Mouse (Mus musculus): ENCODE measurements around the gene Mrc2. TPM values are rescaled to one million over a fixed set of nuclear protein-coding genes. Genes with fewer than 3 reads are reported as not detected.

The Mrc2 gene
- polyA plus RNA-seq, 1 experiment from 2014 or later: 2.8 TPM

DNA sequence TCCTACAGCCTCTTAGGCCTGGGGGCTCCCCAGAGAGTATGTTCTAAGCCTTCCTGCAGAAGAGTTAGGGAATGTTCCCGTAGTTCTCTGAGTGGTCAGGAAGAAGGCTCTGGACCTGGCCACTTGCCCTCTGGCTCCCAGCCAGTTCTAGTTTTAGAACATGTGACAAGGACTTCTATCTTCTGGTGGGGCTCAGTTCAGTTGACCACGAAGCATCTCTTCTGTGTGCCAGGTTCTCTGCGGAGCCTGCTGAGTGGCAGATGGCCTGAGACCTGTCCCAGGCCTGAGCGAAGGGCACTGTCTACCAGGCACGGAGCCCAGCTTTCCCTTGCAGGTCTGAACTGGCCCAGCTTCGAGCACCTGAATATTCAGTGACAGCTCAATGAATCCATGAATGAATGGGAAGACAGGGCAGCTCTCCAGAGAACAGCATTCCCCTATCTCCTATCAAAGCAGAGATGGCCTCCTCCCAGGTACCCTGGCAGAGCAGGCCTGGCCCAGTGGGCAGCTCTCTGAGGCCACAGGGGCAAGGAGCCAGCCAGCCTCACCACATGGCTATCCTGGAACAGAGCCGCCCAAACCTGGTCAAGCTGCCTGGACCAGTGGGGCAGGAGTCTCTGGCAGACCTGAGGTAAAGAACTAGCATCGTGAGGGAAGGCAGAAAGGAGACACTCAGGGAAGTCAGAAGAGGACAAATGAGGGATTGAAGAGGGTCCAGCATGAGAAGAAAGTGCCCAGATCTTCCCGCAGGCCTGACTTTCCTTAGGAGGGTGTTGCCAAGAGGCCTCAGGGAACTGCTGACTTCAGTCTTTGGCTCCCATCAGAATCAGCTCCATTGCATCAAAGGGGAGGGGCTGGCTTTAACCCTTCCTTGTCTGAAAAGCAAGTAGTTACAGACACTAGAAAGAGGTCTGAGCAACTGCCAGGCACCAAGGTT lies 60.8 kb downstream of the Mrc2 start:
- Histone ChIP-seq H3K9ac (no peak overlapping the region), H3K36me3 (0 out of 2 replicates have a peak, but pooled peaks cover 4% of the 10 kb centered on the region), H3K27me3 (replicated peaks) (no peaks in the 10 kb centered on the region; the same call in 1 of the 2 replicates), H3K4me2 (no peak overlapping the region), H3K27ac (no peak overlapping the region), H3K4me3 (no peak overlapping the region), H3K4me1 (peaks cover 68% of the 10 kb centered on the region), H3K9me3 (replicated peaks) (no peaks in the 10 kb centered on the region)
- no peak for ATAC-seq
- WGBS (ENCODE audit: insufficient replicate concordance): 62% methylated on average over 9 of the region's 9 CpGs

DNA sequence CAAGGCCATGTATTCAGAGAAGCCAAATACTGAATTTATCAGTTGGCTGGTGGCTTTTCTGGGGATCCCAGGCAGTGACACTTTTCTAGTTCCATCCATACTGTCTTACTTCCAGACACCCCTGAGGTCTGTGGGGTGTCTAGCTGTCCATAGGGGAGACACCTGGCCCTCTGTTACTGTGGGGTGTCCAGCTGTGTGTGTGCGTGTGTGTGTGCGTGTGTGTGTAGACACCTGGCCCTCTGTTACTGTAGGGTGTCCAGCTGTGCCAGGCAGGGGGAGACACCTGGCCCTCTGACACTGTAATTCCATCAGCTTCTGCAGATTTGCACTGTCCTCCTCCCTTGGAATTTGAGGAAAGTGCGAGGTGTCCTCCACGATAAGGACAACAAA lies 61.4 kb downstream of the Mrc2 start:
- peaks cover 61% of the 10 kb centered on the region for H3K4me1 ChIP-seq
- H3K27me3 ChIP-seq (replicated peaks): no peaks in the 10 kb centered on the region; the same call in 1 of the 2 replicates
- ATAC-seq: no peak
- no peak overlapping the region for H3K4me3 ChIP-seq
- H3K27ac ChIP-seq: no peak overlapping the region
- H3K36me3 ChIP-seq: no peaks in the 10 kb centered on the region
- no peak overlapping the region for H3K9ac ChIP-seq
- no peak overlapping the region for H3K4me2 ChIP-seq
- 78% methylated on average over 4 of the region's 4 CpGs for WGBS (ENCODE audit: insufficient replicate concordance)
- no peaks in the 10 kb centered on the region for H3K9me3 ChIP-seq (replicated peaks)

DNA sequence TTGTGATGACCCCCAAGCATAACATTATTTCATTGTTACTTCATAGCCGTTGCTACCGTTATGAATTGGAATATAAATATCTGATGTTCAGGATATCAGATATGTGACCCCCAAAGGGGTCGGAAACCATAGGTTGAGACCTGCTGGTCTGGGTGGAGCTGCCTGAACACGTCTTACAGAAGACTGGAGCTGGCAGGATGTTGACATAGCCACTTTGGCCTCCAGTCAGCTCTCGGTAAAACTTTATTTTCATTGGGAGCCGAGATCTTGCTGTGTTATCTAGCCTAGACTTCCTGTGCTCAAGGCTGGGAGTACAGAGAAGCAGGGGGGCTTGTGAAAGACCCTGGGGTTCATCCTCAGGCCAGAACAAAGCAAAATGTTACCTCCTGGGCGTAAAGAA lies 63.9 kb downstream of the Mrc2 start:
- Histone ChIP-seq H3K36me3 (no peaks in the 10 kb centered on the region), H3K9me3 (replicated peaks) (no peaks in the 10 kb centered on the region), H3K27me3 (replicated peaks) (peaks cover 16% of the 10 kb centered on the region), H3K27ac (no peak overlapping the region), H3K4me2 (no peak overlapping the region), H3K9ac (no peak overlapping the region), H3K4me3 (no peak overlapping the region), H3K4me1 (peaks cover 39% of the 10 kb centered on the region)
- WGBS (ENCODE audit: insufficient replicate concordance): 33% methylated on average over 7 of the region's 7 CpGs
- no peak for ATAC-seq

DNA sequence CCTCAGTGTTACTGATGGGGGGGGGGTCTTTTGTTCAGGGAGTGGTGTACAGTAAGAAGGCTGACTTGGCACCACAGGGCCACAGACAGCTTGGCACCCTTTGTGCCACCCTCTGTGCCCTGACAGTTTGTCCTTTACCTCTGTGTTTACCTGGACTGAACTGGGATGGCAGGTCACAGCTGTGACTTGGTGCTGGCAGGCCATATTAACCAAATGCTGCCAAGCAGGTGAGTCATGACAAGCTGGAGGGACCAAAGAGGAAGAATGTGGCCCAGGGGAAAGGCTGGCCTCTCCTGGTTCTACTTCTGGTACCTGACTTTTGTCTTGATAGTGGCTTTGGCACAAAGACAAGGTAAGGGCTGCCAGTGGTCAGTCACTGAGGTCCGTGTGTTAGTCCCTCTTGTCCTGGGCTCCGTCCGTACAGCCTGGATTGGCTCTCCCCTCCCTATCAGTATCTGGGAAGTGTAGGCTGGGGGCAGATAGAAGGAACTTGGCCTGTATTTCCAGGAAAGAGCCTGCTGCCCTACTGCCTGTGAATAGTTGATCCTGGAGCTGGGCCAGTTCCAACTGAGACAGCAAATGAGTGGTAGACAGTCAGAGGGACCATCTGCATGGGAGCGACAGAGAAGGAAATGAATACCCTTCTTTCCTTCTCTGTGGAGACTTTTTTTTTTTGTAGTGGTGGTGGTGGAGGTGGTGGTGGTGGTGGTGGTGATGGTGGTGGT lies 69.8 kb downstream of the Mrc2 start:
- Histone ChIP-seq H3K36me3 (no peaks in the 10 kb centered on the region), H3K27ac (no peak overlapping the region), H3K4me1 (peaks cover 51% of the 10 kb centered on the region), H3K9me3 (replicated peaks) (no peaks in the 10 kb centered on the region), H3K27me3 (replicated peaks) (peaks cover 52% of the 10 kb centered on the region), H3K9ac (no peak overlapping the region), H3K4me3 (no peak overlapping the region), H3K4me2 (peak overlapping the region; percentile 91)
- 75% methylated on average over 4 of the region's 4 CpGs for WGBS (ENCODE audit: insufficient replicate concordance)
- no peak for ATAC-seq

DNA sequence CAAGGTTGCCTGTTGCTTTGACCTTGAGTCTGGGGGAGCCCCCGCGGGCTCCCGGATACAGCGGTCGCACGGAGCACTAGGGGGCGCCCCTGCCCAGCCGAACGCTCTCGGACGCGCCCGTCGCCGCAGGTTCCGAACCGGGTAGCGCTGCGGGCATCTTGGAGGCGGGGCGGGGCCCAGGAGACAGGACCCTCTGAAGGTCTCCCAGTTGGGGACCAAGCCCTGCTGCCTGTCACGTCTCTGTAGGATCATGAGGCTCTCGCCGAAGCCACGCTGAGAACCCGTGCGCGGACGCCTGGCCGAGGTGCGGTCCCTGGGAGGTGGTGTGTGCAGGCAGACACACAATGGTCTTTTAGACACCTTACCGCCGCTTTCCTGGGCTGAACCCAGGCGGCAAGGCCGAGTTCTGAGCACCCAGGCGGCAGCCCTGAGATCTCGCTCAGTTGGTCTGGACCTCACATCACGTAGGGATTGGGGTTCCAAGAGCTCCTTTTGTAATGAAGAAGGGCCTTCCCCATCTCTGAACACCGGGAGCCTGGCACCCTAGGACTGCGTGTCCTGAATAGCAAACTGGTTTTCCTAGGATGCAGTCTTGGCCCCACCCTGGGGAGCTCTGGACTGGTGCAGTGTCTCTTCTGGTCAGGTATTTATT lies 70.6 kb downstream of the Mrc2 start:
- H3K4me1 ChIP-seq: peaks cover 59% of the 10 kb centered on the region
- peak; percentile 16; the same call in 1 of the 2 replicates for ATAC-seq

DNA sequence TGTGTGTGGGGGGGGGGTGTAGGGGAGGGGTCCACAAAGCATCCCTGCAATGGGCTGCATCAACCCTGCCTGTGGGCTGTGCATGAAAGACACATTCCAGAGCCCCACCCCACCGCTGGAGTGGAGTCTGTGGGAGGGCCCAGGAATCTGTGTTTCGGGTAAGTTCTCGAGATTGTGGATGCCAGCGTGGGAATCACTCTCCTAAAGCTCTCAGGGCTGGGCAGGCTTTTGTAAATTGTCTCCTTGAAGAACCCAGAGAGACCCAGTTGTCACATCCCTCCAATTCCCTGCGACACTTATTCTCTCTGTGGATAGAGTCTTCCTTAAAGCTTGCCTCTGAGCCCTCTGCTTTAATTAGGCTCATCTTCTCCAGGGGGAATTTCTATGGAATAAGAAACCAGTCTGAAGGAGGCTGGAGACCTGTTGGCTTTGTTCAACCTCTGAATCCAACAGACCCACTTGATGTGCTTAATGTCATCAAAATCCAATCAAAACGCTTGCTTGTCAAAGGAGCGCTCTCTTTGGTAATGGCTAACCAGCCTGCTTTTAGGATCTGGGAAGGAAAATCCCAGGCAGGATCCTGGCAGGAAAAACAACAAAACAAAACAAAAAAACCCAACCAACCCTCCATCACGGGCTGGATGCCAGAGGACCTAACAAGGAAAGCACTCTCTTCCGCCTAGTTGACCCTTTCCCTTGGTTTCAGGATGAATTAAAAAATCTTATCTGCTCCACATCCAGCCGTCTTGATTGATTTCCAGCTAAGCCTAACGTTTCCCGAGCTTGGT lies 71.3 kb downstream of the Mrc2 start:
- Histone ChIP-seq H3K36me3 (no peaks in the 10 kb centered on the region), H3K4me1 (peaks cover 66% of the 10 kb centered on the region), H3K27me3 (replicated peaks) (peaks cover 52% of the 10 kb centered on the region), H3K27ac (no peak overlapping the region), H3K4me3 (peak overlapping the region; percentile 60; the same call in 1 of the 2 replicates), H3K9me3 (replicated peaks) (no peaks in the 10 kb centered on the region), H3K9ac (peak overlapping the region; percentile 60), H3K4me2 (peak overlapping the region; percentile 91)
- WGBS (ENCODE audit: insufficient replicate concordance): 50% methylated on average over 12 of the region's 12 CpGs
- ATAC-seq: no peak

More for the DNA sequence above, 70.6 kb downstream of the Mrc2 start:
- peak overlapping the region; percentile 60 for H3K4me3 ChIP-seq
- H3K36me3 ChIP-seq: no peaks in the 10 kb centered on the region
- peak overlapping the region; percentile 60 for H3K9ac ChIP-seq
- 3% methylated on average over 40 of the region's 40 CpGs for WGBS (ENCODE audit: insufficient replicate concordance)
- no peak overlapping the region for H3K27ac ChIP-seq
- H3K9me3 ChIP-seq (replicated peaks): no peaks in the 10 kb centered on the region
- H3K4me2 ChIP-seq: peak overlapping the region; percentile 91
- H3K27me3 ChIP-seq (replicated peaks): peaks cover 52% of the 10 kb centered on the region

DNA sequence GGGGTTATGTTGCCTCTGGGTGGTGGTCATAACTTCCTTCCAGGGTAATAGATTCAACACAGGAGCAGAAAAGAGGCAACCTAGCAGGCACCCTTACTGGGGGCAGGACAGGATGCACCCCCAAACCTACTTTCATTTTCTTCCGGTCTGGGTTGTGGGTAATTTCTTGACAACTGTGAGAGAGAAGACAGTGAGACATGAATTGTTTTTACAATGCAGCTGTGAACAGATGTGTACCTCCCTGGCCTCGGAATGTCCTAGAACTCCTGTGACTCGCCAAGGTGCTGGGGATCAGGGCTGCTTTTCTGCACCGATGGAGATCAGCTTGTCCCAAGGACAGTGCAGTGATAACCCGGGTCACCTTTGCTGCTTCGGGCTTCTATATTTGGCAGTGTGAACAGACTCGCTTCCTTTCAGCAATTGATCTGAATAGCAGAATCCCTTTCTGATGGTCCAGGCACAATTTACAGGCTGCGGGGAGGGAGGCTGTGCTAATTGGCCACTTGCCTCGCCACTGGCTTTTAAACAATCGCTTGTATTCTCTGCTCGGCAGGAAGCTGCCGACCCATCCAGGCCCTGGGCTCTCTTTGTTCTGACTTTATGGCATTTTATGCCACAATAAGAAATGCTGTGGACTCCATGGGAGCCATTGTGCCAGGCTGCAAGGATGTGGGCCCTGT lies 72.1 kb downstream of the Mrc2 start:
- peak overlapping the region; percentile 96; the same call in 1 of the 2 replicates for H3K27ac ChIP-seq
- no peaks in the 10 kb centered on the region for H3K36me3 ChIP-seq
- ATAC-seq: no peak
- peaks cover 72% of the 10 kb centered on the region for H3K4me1 ChIP-seq
- 0 out of 2 replicates have a peak overlapping the region, but pooled peaks have one; percentile 45 for H3K9ac ChIP-seq
- H3K4me2 ChIP-seq: peak overlapping the region; percentile 91
- WGBS (ENCODE audit: insufficient replicate concordance): 42% methylated on average over 12 of the region's 12 CpGs
- no peaks in the 10 kb centered on the region for H3K9me3 ChIP-seq (replicated peaks)
- peaks cover 52% of the 10 kb centered on the region for H3K27me3 ChIP-seq (replicated peaks)
- H3K4me3 ChIP-seq: no peak overlapping the region

DNA sequence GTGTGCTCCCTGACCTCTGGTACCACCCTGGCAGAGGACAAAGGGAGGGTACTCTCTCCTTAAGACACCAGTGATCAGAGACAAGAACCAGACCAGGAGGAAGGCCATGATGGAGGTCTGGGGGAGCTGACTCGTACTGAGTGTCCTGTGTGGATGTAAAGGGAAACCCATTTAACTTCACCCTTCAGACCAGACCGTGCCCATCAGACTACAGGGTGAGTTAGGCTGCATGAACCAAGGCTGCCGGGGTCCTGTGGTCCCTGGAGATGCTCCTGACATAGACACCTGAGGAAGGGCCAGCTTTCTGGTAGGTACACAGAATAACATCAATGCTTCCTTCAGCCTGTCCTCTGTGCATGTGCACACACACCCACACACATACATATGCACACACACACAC lies 73.2 kb downstream of the Mrc2 start:
- no peaks in the 10 kb centered on the region for H3K36me3 ChIP-seq
- no peaks in the 10 kb centered on the region for H3K9me3 ChIP-seq (replicated peaks)
- no peak overlapping the region for H3K4me3 ChIP-seq
- H3K4me2 ChIP-seq: peak overlapping the region; percentile 91
- ATAC-seq: no peak
- H3K4me1 ChIP-seq: peaks cover 74% of the 10 kb centered on the region
- H3K27ac ChIP-seq: peak overlapping the region; percentile 96
- 46% methylated on average over 3 of the region's 3 CpGs for WGBS (ENCODE audit: insufficient replicate concordance)
- peak overlapping the region; percentile 45 for H3K9ac ChIP-seq
- H3K27me3 ChIP-seq (replicated peaks): peaks cover 43% of the 10 kb centered on the region

DNA sequence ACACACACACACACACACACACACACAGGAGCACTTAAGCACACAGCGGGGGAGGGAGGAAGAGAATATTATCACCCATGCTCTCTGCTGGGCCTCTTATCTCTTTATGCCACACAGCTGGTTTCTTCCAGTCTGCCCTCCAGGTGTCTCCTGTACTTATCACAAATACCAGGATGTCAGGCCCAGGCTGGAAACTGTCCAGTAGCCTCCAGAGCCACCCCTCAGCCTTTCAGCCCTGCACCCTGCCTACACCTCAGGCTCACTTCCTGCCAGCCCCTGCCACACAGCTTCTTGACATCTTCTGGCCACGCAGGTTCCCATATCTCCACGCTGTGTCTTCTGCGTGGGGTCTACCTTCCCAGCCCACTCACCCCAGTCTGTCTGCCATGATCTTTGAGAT lies 73.6 kb downstream of the Mrc2 start:
- H3K4me3 ChIP-seq: no peak overlapping the region

DNA sequence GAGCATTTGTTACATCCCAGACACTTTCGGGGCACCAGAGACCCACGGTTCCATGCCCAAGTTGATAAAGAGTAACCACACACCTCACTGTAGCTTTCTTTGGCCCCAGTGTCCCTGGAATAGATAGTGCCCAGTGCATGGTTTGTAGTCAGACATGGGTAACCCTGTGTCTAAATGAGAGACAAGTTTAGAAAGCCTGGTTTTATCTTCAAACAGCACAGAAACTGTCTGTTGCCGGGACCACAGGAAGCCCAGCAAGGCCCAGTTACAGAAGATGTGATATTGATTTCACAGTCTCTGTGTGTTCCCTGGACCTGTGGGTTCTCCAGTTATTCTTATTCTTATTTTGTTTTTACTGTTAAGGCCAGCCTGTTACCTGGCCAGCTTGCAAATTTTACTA lies 74.7 kb downstream of the Mrc2 start:
- H3K9me3 ChIP-seq (replicated peaks): no peaks in the 10 kb centered on the region
- peak overlapping the region; percentile 33; the same call in 1 of the 2 replicates for H3K9ac ChIP-seq
- no peak overlapping the region for H3K4me3 ChIP-seq
- 13% methylated on average over 3 of the region's 3 CpGs for WGBS (ENCODE audit: insufficient replicate concordance)
- H3K27ac ChIP-seq: peak overlapping the region; percentile 96
- no peaks in the 10 kb centered on the region for H3K36me3 ChIP-seq
- peaks cover 32% of the 10 kb centered on the region for H3K27me3 ChIP-seq (replicated peaks)
- H3K4me2 ChIP-seq: peak overlapping the region; percentile 91
- peaks cover 75% of the 10 kb centered on the region for H3K4me1 ChIP-seq
- ATAC-seq: peak; percentile 6; the same call in 1 of the 2 replicates

More for the DNA sequence above, 73.6 kb downstream of the Mrc2 start:
- peak overlapping the region; percentile 51 for H3K9ac ChIP-seq
- H3K4me2 ChIP-seq: peak overlapping the region; percentile 91
- peaks cover 74% of the 10 kb centered on the region for H3K4me1 ChIP-seq
- H3K27ac ChIP-seq: peak overlapping the region; percentile 96
- no peaks in the 10 kb centered on the region for H3K9me3 ChIP-seq (replicated peaks)
- peaks cover 39% of the 10 kb centered on the region for H3K27me3 ChIP-seq (replicated peaks)
- ATAC-seq: peak; percentile 96
- 13% methylated on average over 4 of the region's 4 CpGs for WGBS (ENCODE audit: insufficient replicate concordance)
- no peaks in the 10 kb centered on the region for H3K36me3 ChIP-seq

Data from liver, embryonic 12.5 days (tissue).